Mouse (Mus musculus): ENCODE data around the gene Pik3r6. TPM values are rescaled to one million over a fixed set of nuclear protein-coding genes. Genes with fewer than 3 reads are reported as not detected.

Pik3r6 gene
- 1 to 10 TPM in 1 of 4 experiments, under 1 TPM in 3; 0.58 to 1.2 (median 0.74) TPM for total RNA-seq (2022)

- DNase-seq (ENCODE audit: low spot score in 2 of 2), result no peak
Observed at GRCm38 (mm10) chr11:68502902-68503629, at the start of gene Pik3r6. Gene Pik3r6, plus strand, starts transcription at chr11:68503019.

GRCm38 (mm10) chr11:68453301-68453700, 49.5 kb upstream of the Pik3r6 start:
- no peak for DNase-seq (ENCODE audit: low spot score in 2 of 2)

GRCm38 (mm10) chr11:68458086-68458485, 44.7 kb upstream of the Pik3r6 start:
- DNase-seq (ENCODE audit: low spot score in 2 of 2), result no peak

- no peak for DNase-seq (ENCODE audit: low spot score in 2 of 2)
Observed at GRCm38 (mm10) chr11:68459021-68459420, 43.8 kb upstream of the Pik3r6 start.

- DNase-seq (ENCODE audit: low spot score in 2 of 2), result no peak
Observed at GRCm38 (mm10) chr11:68459486-68459885, 43.3 kb upstream of the Pik3r6 start.

- DNase-seq (ENCODE audit: low spot score in 2 of 2), result no peak
Observed at GRCm38 (mm10) chr11:68462716-68463115, 40.1 kb upstream of the Pik3r6 start.

- no peak for DNase-seq (ENCODE audit: low spot score in 2 of 2)
Observed at GRCm38 (mm10) chr11:68464260-68464659, 38.6 kb upstream of the Pik3r6 start.

- no peak for DNase-seq (ENCODE audit: low spot score in 2 of 2)
Observed at GRCm38 (mm10) chr11:68465090-68465489, 37.7 kb upstream of the Pik3r6 start.

GRCm38 (mm10) chr11:68467441-68467840, 35.4 kb upstream of the Pik3r6 start:
- DNase-seq (ENCODE audit: low spot score in 2 of 2), result no peak

- DNase-seq (ENCODE audit: low spot score in 2 of 2), result no peak
Observed at GRCm38 (mm10) chr11:68467962-68468612, 34.7 kb upstream of the Pik3r6 start.

GRCm38 (mm10) chr11:68468886-68469285, 33.9 kb upstream of the Pik3r6 start:
- no peak for DNase-seq (ENCODE audit: low spot score in 2 of 2)

- no peak for DNase-seq (ENCODE audit: low spot score in 2 of 2)
Observed at GRCm38 (mm10) chr11:68472162-68472849, 30.5 kb upstream of the Pik3r6 start.

GRCm38 (mm10) chr11:68474600-68474999, 28.2 kb upstream of the Pik3r6 start:
- DNase-seq (ENCODE audit: low spot score in 2 of 2), result no peak

GRCm38 (mm10) chr11:68475676-68476075, 27.1 kb upstream of the Pik3r6 start:
- DNase-seq (ENCODE audit: low spot score in 2 of 2), result no peak

- DNase-seq (ENCODE audit: low spot score in 2 of 2), result no peak
Observed at GRCm38 (mm10) chr11:68477661-68478060, 25.2 kb upstream of the Pik3r6 start.

- no peak for DNase-seq (ENCODE audit: low spot score in 2 of 2)
Observed at GRCm38 (mm10) chr11:68478574-68478981, 24.2 kb upstream of the Pik3r6 start.

- DNase-seq (ENCODE audit: low spot score in 2 of 2), result no peak
Observed at GRCm38 (mm10) chr11:68480660-68481059, 22.2 kb upstream of the Pik3r6 start.

GRCm38 (mm10) chr11:68482001-68482400, 20.8 kb upstream of the Pik3r6 start:
- no peak for DNase-seq (ENCODE audit: low spot score in 2 of 2)

GRCm38 (mm10) chr11:68483213-68483612, 19.6 kb upstream of the Pik3r6 start:
- DNase-seq (ENCODE audit: low spot score in 2 of 2), result no peak

GRCm38 (mm10) chr11:68484431-68484830, 18.4 kb upstream of the Pik3r6 start:
- no peak for DNase-seq (ENCODE audit: low spot score in 2 of 2)

GRCm38 (mm10) chr11:68485206-68485942, 17.4 kb upstream of the Pik3r6 start:
- DNase-seq (ENCODE audit: low spot score in 2 of 2), result no peak

- no peak for DNase-seq (ENCODE audit: low spot score in 2 of 2)
Observed at GRCm38 (mm10) chr11:68486093-68486492, 16.7 kb upstream of the Pik3r6 start.
